Mouse (Mus musculus) heart, adult 2 months (tissue): ENCODE results near the gene Chd5.

Experiments used
- CTCF ChIP-seq: fragments of 200-600 bp; IDR thresholded peaks from 2 replicates; pipeline ENCODE4 v1.8.1; 2022; ENCODE audit warnings: antibody characterized with exemption, mild to moderate bottlenecking, moderate library complexity
- POLR2A ChIP-seq: fragments of 200-500 bp; IDR thresholded peaks from 2 replicates; pipeline ENCODE4 v1.6.1; 2011; ENCODE audit warnings: mild to moderate bottlenecking, low read depth, low read length, control low read depth; ENCODE audit not compliant: insufficient read depth

DNA sequence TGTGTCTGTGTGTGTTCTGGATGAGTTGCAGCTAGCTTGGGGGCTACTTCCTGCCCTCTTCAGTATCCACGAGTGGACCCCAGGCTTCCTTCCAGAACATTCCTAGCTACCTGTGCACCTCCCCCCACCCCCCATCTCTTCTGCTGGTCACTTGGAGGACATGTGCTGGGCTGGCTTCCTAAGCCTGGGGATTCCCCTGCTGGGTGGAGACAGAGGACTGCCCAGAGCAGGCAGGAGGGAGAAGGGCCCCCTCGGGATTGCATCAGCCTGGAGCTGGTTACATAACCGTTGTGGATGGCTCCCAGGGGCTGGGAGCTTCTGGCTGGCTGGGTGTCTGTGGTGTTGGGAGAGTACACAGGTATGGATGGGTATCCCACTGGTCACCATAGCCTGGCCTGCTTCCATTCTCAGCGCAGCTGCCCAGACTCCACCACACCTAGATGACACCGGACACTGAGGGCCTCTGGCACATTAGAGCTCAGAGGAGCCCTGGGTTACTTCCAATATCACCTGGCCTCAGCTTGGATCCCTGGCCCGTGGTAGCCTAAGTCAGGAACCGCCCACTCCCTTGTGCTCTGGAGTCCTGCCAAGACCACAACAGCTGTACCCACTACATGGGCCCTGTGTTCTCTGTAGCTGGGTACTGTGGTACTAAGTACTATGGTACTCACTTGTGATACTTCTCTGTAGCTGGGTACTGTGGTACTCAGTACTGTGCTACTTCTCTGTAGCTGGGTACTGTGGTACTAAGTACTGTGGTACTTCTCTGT is 6.9 kb downstream of the Chd5 start:
- no peak for TF ChIP-seq CTCF
- no peak for TF ChIP-seq POLR2A
